Mouse (Mus musculus) cerebellum, adult 2 months (tissue): Measurements from ENCODE around the gene Ccdc93. TPM values are rescaled to one million over a fixed set of nuclear protein-coding genes. Genes with fewer than 3 reads are reported as not detected.

Experiments
- DNase-seq, 2 experiments: peaks; one replicate each; pipeline ENCODE4 v3.0.0; 2021
- H3K27ac ChIP-seq: fragments of 200-500 bp; 2 replicates; pipeline ENCODE4 v1.5.1; 2012; ENCODE audit warnings: low read length, control low read depth, inconsistent platforms; ENCODE audit not compliant: insufficient read depth
- H3K27me3 ChIP-seq: fragments of 200-500 bp; 2 replicates; pipeline ENCODE4 v1.6.1; 2012; ENCODE audit warnings: inconsistent platforms, mild to moderate bottlenecking, low read length, moderate library complexity; ENCODE audit not compliant: control insufficient read depth, insufficient read depth
- H3K4me1 ChIP-seq: fragments of 200-500 bp; 2 replicates; pipeline ENCODE4 v1.6.1; 2011; ENCODE audit warnings: low read length; ENCODE audit not compliant: control insufficient read depth, insufficient read depth
- H3K4me3 ChIP-seq: fragments of 200-500 bp; replicated peaks from 2 replicates; pipeline ENCODE3; 2011; ENCODE audit warnings: mild to moderate bottlenecking, low read depth, low read length, control low read depth; ENCODE audit not compliant: insufficient read depth
- CTCF ChIP-seq: fragments of 200-500 bp; IDR thresholded peaks from 2 replicates; pipeline ENCODE4 v1.5.1; 2011; ENCODE audit warnings: low read depth, mild to moderate bottlenecking, control low read depth, low read length, moderate library complexity, borderline replicate concordance; ENCODE audit not compliant: insufficient read depth
- POLR2A ChIP-seq: fragments of 200-500 bp; IDR thresholded peaks from 2 replicates; pipeline ENCODE4 v1.6.1; 2011; ENCODE audit warnings: low read length, control low read depth, borderline replicate concordance; ENCODE audit not compliant: insufficient read depth
- WGBS: fragments of 180-500 bp; shearing (Covaris S2); methylation state at CpG from one replicate; pipeline ENCODE4 v1.1.7; 2018; 5-methylcytosine and 5-hydroxymethylcytosine counted together
- polyA plus RNA-seq: library from polyadenylated mRNA; depleted of rRNA; stranded (reverse); fragments of >200 nt; gene quantifications from 2 replicates; pipeline ENCODE4 v1.2.3, GENCODE M21; 2012; rRNA removed

Gene Ccdc93
- polyA plus RNA-seq = 16.4 and 16.5 TPM in 2 replicates

- H3K4me3 ChIP-seq = peak within 1 kb of the TSS; percentile 91
- H3K27ac ChIP-seq = 0 out of 2 replicates have a peak within 1 kb of the TSS, but pooled peaks have one; percentile 16
- TF ChIP-seq POLR2A = peak; percentile 84
- TF ChIP-seq CTCF = no peak
- H3K27me3 ChIP-seq = no peaks in the 10 kb centered on the region
- WGBS = under 1% methylated on average over 47 of the region's 47 CpGs
- H3K4me1 ChIP-seq = no peaks in the 10 kb centered on the region; the same call in none of the 2 replicates
- peak; percentile 97 to 100 for DNase-seq
These were observed at the start of gene Ccdc93 for GRCm38 (mm10) chr1:121430938-121431928. Gene Ccdc93, plus strand, starts transcription at chr1:121431049.

DNA sequence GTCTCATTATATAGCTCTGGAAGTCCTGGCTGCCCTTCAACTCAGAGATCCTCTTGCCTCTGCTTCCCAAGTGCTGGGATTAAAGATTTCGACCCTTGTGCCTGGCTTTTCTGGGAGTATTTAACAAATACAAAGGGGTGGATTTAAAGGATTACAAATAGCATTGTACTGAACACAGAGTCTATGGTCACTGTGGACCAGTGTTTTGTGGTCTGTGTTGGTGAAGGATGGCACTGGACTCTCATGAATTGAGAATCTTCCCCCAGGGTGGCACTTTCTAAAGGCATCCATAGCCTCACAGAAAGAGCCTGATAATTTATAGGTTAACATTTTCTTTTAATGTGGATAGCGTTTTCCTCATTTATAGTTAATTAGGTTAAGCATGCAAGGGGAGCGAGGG is 49.3 kb upstream of the Ccdc93 start:
- no peak for TF ChIP-seq CTCF
- DNase-seq = no peak
- Histone ChIP-seq H3K4me1 (no peaks in the 10 kb centered on the region), H3K27ac (no peak overlapping the region), H3K4me3 (no peak overlapping the region), H3K27me3 (no peaks in the 10 kb centered on the region)
- 67% methylated on average over 3 of the region's 3 CpGs for WGBS

DNA sequence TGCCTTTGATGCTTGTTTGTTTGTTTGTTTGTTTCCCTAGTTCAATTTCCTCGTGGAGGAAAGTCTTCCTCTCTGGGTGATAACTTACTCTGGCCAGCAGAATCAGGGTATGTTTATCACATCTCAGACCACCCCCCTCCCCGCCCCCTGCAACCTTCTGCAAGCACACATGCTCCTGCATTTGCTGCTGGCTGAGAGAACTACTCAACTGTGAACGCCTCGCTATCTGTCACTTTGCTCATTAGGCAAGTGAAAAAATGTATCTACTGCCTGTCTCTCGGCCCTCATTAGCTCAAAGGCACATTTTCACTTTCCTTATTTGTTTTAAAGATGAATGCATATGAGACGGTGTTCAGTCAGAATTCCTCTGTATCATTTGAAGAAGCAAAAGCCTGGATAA is 42.5 kb upstream of the Ccdc93 start:
- no peak for TF ChIP-seq CTCF
- no peak for TF ChIP-seq POLR2A
- Histone ChIP-seq H3K4me1 (no peaks in the 10 kb centered on the region), H3K4me3 (no peak overlapping the region), H3K27me3 (no peaks in the 10 kb centered on the region; the same call in 1 of the 2 replicates), H3K27ac (no peak overlapping the region)
- no peak for DNase-seq
- WGBS = 27% methylated on average over 6 of the region's 6 CpGs

DNA sequence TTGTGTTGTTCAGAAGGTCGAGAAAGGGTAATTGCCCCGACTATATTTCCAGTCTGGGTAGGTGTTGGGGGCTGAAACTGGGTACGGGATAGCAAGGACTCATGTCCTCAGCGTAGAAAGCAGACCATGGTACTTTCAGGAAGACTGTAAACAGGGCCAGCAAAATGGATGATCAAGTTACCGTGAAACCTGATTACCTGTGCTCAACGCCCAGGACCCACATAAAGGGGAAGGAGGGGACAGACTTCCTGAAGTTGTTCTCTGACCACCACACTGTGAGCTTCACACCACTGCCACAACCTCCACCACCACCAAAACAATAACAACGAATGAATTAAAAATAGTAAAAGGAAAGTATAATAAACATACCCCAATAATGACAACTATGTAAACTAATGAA is 42.1 kb upstream of the Ccdc93 start:
- TF ChIP-seq POLR2A (no peak), CTCF (no peak)
- DNase-seq = no peak
- no peaks in the 10 kb centered on the region; the same call in 1 of the 2 replicates for H3K27me3 ChIP-seq
- no peak overlapping the region for H3K27ac ChIP-seq
- WGBS = 62% methylated on average over 7 of the region's 7 CpGs
- no peaks in the 10 kb centered on the region for H3K4me1 ChIP-seq
- H3K4me3 ChIP-seq = no peak overlapping the region

DNA sequence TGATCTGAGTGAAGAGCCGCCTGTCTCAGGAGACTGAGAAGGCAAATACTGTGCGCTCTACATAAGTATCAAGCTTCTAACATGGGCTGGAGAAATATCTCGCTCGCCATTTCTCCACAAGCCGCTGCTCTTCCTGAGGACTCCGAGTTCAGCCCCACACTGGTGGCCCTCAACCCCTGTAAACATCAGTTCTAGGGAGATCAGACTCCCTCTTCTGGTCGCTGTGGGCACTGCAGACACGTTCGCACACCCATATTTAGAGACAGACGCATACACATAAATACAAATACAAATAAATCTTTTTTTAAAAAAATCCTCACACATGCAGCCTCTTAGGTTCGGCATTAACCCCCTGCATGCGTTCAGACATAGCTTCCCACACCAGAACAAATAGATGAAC is 41.3 kb upstream of the Ccdc93 start:
- no peaks in the 10 kb centered on the region; the same call in 1 of the 2 replicates for H3K27me3 ChIP-seq
- 77% methylated on average over 12 of the region's 12 CpGs for WGBS
- no peak for DNase-seq
- no peaks in the 10 kb centered on the region; the same call in 1 of the 2 replicates for H3K4me1 ChIP-seq
- no peak overlapping the region for H3K4me3 ChIP-seq
- H3K27ac ChIP-seq = no peak overlapping the region
- TF ChIP-seq CTCF (no peak), POLR2A (no peak)

GRCm38 (mm10) chr1:121390003-121390402 is 40.8 kb upstream of the Ccdc93 start:
- no peaks in the 10 kb centered on the region; the same call in 1 of the 2 replicates for H3K27me3 ChIP-seq
- 60% methylated on average over 5 of the region's 5 CpGs for WGBS
- no peaks in the 10 kb centered on the region; the same call in 1 of the 2 replicates for H3K4me1 ChIP-seq
- no peak for DNase-seq
- H3K27ac ChIP-seq = no peak overlapping the region
- H3K4me3 ChIP-seq = no peak overlapping the region
- no peak for TF ChIP-seq POLR2A
- TF ChIP-seq CTCF = no peak

DNA sequence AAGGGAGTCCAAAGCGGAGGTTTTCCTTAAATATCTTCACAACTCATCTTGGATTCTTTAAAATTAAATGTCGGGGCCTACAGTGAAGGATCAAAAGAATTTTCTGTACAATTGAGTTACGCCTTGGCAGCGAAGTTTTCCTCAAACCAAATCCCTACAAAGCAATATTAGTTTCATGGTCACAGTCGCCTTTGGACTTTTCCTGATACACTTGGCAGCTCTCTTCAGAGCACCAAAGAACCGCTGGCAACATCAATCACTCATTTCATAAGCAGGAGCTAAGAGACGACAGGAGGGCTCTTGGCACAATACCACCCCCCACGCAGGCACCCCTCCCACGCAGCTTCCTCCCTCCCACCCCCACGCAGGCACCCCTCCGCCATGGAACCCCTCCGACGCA is 40.4 kb upstream of the Ccdc93 start:
- no peak overlapping the region for H3K4me3 ChIP-seq
- TF ChIP-seq CTCF (no peak), POLR2A (no peak)

DNA sequence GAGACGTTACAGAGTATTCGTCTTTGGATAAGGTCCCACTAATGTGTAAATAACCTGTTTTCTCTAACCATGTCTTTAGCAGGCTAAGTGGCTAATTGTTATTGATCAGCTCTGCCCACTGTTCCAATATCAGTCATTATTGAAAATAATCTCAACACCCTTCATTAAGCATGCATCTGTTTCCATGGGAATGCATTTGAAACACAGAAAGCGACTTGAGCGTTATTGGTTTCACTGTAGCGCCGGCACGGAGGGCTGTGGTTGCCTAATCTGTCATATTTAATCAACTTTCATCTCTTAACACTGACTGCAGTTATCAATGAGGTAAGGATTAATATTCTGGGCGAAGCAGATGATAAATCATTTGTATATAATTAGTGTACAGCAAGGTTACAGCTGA is 40.0 kb upstream of the Ccdc93 start:
- DNase-seq = no peak
- no peak overlapping the region for H3K27ac ChIP-seq
- WGBS = 21% methylated on average over 8 of the region's 8 CpGs
- no peaks in the 10 kb centered on the region; the same call in 1 of the 2 replicates for H3K4me1 ChIP-seq
- no peaks in the 10 kb centered on the region; the same call in 1 of the 2 replicates for H3K27me3 ChIP-seq
- TF ChIP-seq POLR2A = no peak
- no peak for TF ChIP-seq CTCF
- H3K4me3 ChIP-seq = no peak overlapping the region

More for the DNA sequence above, 40.4 kb upstream of the Ccdc93 start:
- Histone ChIP-seq H3K27ac (no peak overlapping the region), H3K4me1 (no peaks in the 10 kb centered on the region; the same call in 1 of the 2 replicates), H3K27me3 (no peaks in the 10 kb centered on the region; the same call in 1 of the 2 replicates)
- WGBS = 22% methylated on average over 13 of the region's 13 CpGs
- DNase-seq = no peak
